Mouse (Mus musculus) bone marrow, adult 2 months (tissue): ENCODE data around the gene Mettl13. TPM values are rescaled to one million over a fixed set of nuclear protein-coding genes. Genes with fewer than 3 reads are reported as not detected.

ENCODE experiments used
- H3K27ac ChIP-seq: fragments of 200-500 bp; 2 replicates; pipeline ENCODE4 v1.5.1; 2012; ENCODE audit warnings: low read depth, mild to moderate bottlenecking, control low read depth, inconsistent platforms, low read length; ENCODE audit not compliant: control insufficient read depth, poor library complexity, insufficient read depth
- H3K4me1 ChIP-seq: fragments of 200-500 bp; 2 replicates; pipeline ENCODE4 v1.6.1; 2011; ENCODE audit warnings: low read length; ENCODE audit not compliant: control insufficient read depth, insufficient read depth
- H3K4me3 ChIP-seq: fragments of 200-500 bp; replicated peaks from 2 replicates; pipeline ENCODE3; 2011; ENCODE audit warnings: mild to moderate bottlenecking, low read depth, low read length, control low read depth; ENCODE audit not compliant: control insufficient read depth
- CTCF ChIP-seq: fragments of 200-500 bp; IDR thresholded peaks from 2 replicates; pipeline ENCODE4 v1.5.1; 2011; ENCODE audit warnings: low read length, control low read depth; ENCODE audit not compliant: control insufficient read depth, insufficient read depth
- POLR2A ChIP-seq: fragments of 200-500 bp; IDR thresholded peaks from 2 replicates; pipeline ENCODE4 v1.6.1; 2011; ENCODE audit warnings: low read depth, mild to moderate bottlenecking, control low read depth, low read length, borderline replicate concordance; ENCODE audit not compliant: control insufficient read depth
- WGBS: fragments of 180-500 bp; shearing (Covaris S2); methylation state at CpG from one replicate; pipeline ENCODE4 v1.1.7; 2018; 5-methylcytosine and 5-hydroxymethylcytosine counted together
- polyA plus RNA-seq: library from polyadenylated mRNA; stranded (reverse); fragments of >200 nt; gene quantifications from 2 replicates; pipeline ENCODE4 v1.2.4, GENCODE M21; 2011; ENCODE audit warnings: low replicate concordance; ENCODE audit not compliant: missing spikeins, insufficient read depth, insufficient read length

The Mettl13 gene
- polyA plus RNA-seq, 1 experiment = 4.6 TPM

- 91% methylated on average over 4 of the region's 4 CpGs for WGBS
- no peaks in the 10 kb centered on the region for H3K4me1 ChIP-seq
- TF ChIP-seq CTCF (no peak), POLR2A (no peak)
- H3K27ac ChIP-seq = no peak overlapping the region
- no peak overlapping the region for H3K4me3 ChIP-seq
These were observed 39.9 kb downstream of the Mettl13 start for GRCm38 (mm10) chr1:162508211-162509005.

DNA sequence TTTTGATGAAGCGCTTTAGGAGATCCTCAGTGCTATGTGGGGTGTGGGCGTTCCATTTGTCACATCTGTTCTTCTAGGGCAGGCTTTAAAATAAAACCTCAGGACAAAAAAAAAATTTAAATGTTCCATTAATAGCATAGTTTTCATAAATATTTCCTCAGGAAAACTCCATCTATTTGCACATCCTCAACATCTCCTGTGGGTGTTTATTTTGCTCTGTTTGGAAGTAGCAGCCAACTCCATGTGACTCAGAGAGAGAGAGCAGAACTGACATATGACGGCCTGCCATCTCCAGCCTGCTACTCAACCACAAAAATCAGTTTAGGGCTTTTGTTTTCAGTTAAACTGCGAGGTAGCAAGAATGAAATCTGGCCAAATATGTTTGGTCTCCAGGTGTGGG, 41.8 kb downstream of the Mettl13 start:
- H3K4me1 ChIP-seq = no peaks in the 10 kb centered on the region
- TF ChIP-seq POLR2A = no peak
- TF ChIP-seq CTCF = no peak
- 70% methylated on average over 4 of the region's 4 CpGs for WGBS
- H3K4me3 ChIP-seq = no peak overlapping the region
- H3K27ac ChIP-seq = no peak overlapping the region

- H3K4me1 ChIP-seq = no peaks in the 10 kb centered on the region
- no peak overlapping the region for H3K4me3 ChIP-seq
- H3K27ac ChIP-seq = no peak overlapping the region
- TF ChIP-seq POLR2A (no peak), CTCF (no peak)
- 32% methylated on average over 6 of the region's 6 CpGs for WGBS
These were observed 42.7 kb downstream of the Mettl13 start for GRCm38 (mm10) chr1:162505649-162506048.

Other genes with a start within 250 kb of the Mettl13 start
- 1.3 and 3.5 TPM in 2 replicates for gene Dnm3, start 70.5 kb downstream of the Mettl13 start, polyA plus RNA-seq
- 6.3 and 14.0 TPM in 2 replicates for gene Vamp4, start 22.0 kb upstream of the Mettl13 start, polyA plus RNA-seq
- 0.72 TPM in 1 of 2 replicates, not detected in the other for gene Myoc, start 90.6 kb upstream of the Mettl13 start, polyA plus RNA-seq
- gene Myocos, start 109.7 kb upstream of the Mettl13 start, polyA plus RNA-seq = not detected in 2 replicates
- gene Prrc2c, start 192.0 kb upstream of the Mettl13 start, polyA plus RNA-seq = 73.2 and 95.5 TPM in 2 replicates